Mouse (Mus musculus) lung, postnatal 0 days (tissue): ENCODE data around the gene Hsd11b2. TPM values are rescaled to one million over a fixed set of nuclear protein-coding genes. Genes with fewer than 3 reads are reported as not detected.

Experiments used
- ATAC-seq: fragments of 200-750 bp; cut with Nextera tagmentation; 2 replicates; pipeline ENCODE4 v1.8.0; 2017; ENCODE audit warnings: moderate library complexity
- DNase-seq: peaks from one replicate; pipeline ENCODE4 v3.0.0-alpha.2; 2016; ENCODE audit warnings: low spot score
- H3K27ac ChIP-seq: fragments of 300-500 bp; sonication (generic); 2 replicates; pipeline ENCODE4 v1.5.1; 2014; ENCODE audit warnings: antibody characterized with exemption, mild to moderate bottlenecking, low read length, mixed read lengths
- H3K27me3 ChIP-seq: fragments of 300-500 bp; sonication (generic); replicated peaks from 2 replicates; pipeline ENCODE4 v1.6.1; 2014; ENCODE audit warnings: low read length, mixed read lengths; ENCODE audit not compliant: insufficient read depth
- H3K36me3 ChIP-seq: fragments of 300-500 bp; sonication (generic); 2 replicates; pipeline ENCODE4 v1.6.1; 2014; ENCODE audit warnings: low read length, mixed read lengths; ENCODE audit not compliant: insufficient read depth
- H3K4me1 ChIP-seq: fragments of 300-500 bp; sonication (generic); 2 replicates; pipeline ENCODE4 v1.6.1; 2014; ENCODE audit warnings: antibody characterized with exemption, low read depth, low read length, mixed read lengths; ENCODE audit not compliant: insufficient read depth
- H3K4me2 ChIP-seq: fragments of 300-500 bp; sonication (generic); replicated peaks from 2 replicates; pipeline ENCODE4 v1.6.1; 2014; ENCODE audit warnings: low read depth, mild to moderate bottlenecking, low read length, moderate library complexity, mixed read lengths
- H3K4me3 ChIP-seq: fragments of 300-500 bp; sonication (generic); 2 replicates; pipeline ENCODE4 v1.5.1; 2014; ENCODE audit warnings: low read depth, low read length
- H3K9ac ChIP-seq: fragments of 300-500 bp; sonication (generic); replicated peaks from 2 replicates; pipeline ENCODE4 v1.6.1; 2014; ENCODE audit warnings: low read depth, mild to moderate bottlenecking
- H3K9me3 ChIP-seq: fragments of 300-500 bp; sonication (generic); 2 replicates; pipeline ENCODE4 v1.6.1; 2016; ENCODE audit warnings: low read length, mixed read lengths
- CTCF ChIP-seq: IDR thresholded peaks from 2 replicates; pipeline ENCODE4 v1.5.1; 2016; ENCODE audit warnings: antibody characterized with exemption, mild to moderate bottlenecking
- EP300 ChIP-seq: IDR thresholded peaks from 2 replicates; pipeline ENCODE4 v1.6.1; 2016; ENCODE audit warnings: antibody characterized with exemption, mild to moderate bottlenecking, control low read depth
- WGBS: fragments of 180-500 bp; shearing (Covaris S2); extraction: QIAGEN DNeasy Blood & Tissue Kit; methylation state at CpG from one replicate; pipeline ENCODE4 v1.1.7; 2014; 5-methylcytosine and 5-hydroxymethylcytosine counted together
- polyA plus RNA-seq: library from polyadenylated mRNA; unstranded; fragments of >200 nt; fragmentation: Nextera tagmentation; extraction: Ambion mirVana; gene quantifications from 2 replicates; pipeline ENCODE4 v1.2.1, GENCODE M21; 2015

Hsd11b2 gene
- polyA plus RNA-seq, 1 experiment from 2014 or later, result 1.8 TPM

- Histone ChIP-seq H3K4me1 (peaks cover 17% of the 10 kb centered on the region; the same call in 1 of the 2 replicates), H3K27me3 (no peaks in the 10 kb centered on the region)
- WGBS, result 91% methylated on average over 8 of the region's 8 CpGs
Observed at GRCm38 (mm10) chr8:105475742-105476141, 42.8 kb upstream of the Hsd11b2 start.

GRCm38 (mm10) chr8:105476161-105476560, 42.4 kb upstream of the Hsd11b2 start:
- H3K27me3 ChIP-seq, result no peaks in the 10 kb centered on the region
- peaks cover 17% of the 10 kb centered on the region; the same call in 1 of the 2 replicates for H3K4me1 ChIP-seq
- H3K27ac ChIP-seq, result no peak overlapping the region
- ATAC-seq (no peak), DNase-seq (no peak)
- TF ChIP-seq CTCF (no peak), EP300 (no peak)
- no peak overlapping the region for H3K4me3 ChIP-seq
- H3K4me2 ChIP-seq, result no peak overlapping the region
- no peaks in the 10 kb centered on the region for H3K9me3 ChIP-seq
- no peak overlapping the region for H3K9ac ChIP-seq
- no peaks in the 10 kb centered on the region; the same call in 1 of the 2 replicates for H3K36me3 ChIP-seq
- WGBS, result 92% methylated on average over 7 of the region's 7 CpGs

More at GRCm38 (mm10) chr8:105475742-105476141, 42.8 kb upstream of the Hsd11b2 start:
- ATAC-seq (no peak), DNase-seq (no peak)
- Histone ChIP-seq H3K9ac (no peak overlapping the region), H3K4me3 (no peak overlapping the region), H3K27ac (peak overlapping the region; percentile 68; the same call in 1 of the 2 replicates), H3K9me3 (no peaks in the 10 kb centered on the region), H3K36me3 (no peaks in the 10 kb centered on the region; the same call in 1 of the 2 replicates), H3K4me2 (no peak overlapping the region)
- TF ChIP-seq EP300, result no peak
- no peak for TF ChIP-seq CTCF

- 0 out of 2 replicates have a peak, but pooled peaks have one; percentile 9 for ATAC-seq
- H3K4me1 ChIP-seq, result peaks cover 17% of the 10 kb centered on the region; the same call in 1 of the 2 replicates
- H3K4me3 ChIP-seq, result no peak overlapping the region
- TF ChIP-seq EP300 (no peak), CTCF (peak; percentile 96)
- no peak overlapping the region for H3K27ac ChIP-seq
- 45% methylated on average over 25 of the region's 25 CpGs for WGBS
- peak; percentile 71 for DNase-seq
- H3K9ac ChIP-seq, result no peak overlapping the region
- no peak overlapping the region for H3K4me2 ChIP-seq
- no peaks in the 10 kb centered on the region; the same call in 1 of the 2 replicates for H3K36me3 ChIP-seq
- no peaks in the 10 kb centered on the region for H3K27me3 ChIP-seq
- no peaks in the 10 kb centered on the region for H3K9me3 ChIP-seq
Observed at GRCm38 (mm10) chr8:105476628-105477413, 41.7 kb upstream of the Hsd11b2 start.

- DNase-seq (no peak), ATAC-seq (no peak)
- no peak overlapping the region for H3K27ac ChIP-seq
- peaks cover 17% of the 10 kb centered on the region; the same call in 1 of the 2 replicates for H3K4me1 ChIP-seq
- H3K9me3 ChIP-seq, result no peaks in the 10 kb centered on the region
- no peak overlapping the region for H3K4me2 ChIP-seq
- no peaks in the 10 kb centered on the region for H3K27me3 ChIP-seq
- TF ChIP-seq EP300 (no peak), CTCF (no peak)
- no peak overlapping the region for H3K4me3 ChIP-seq
- no peaks in the 10 kb centered on the region; the same call in 1 of the 2 replicates for H3K36me3 ChIP-seq
- H3K9ac ChIP-seq, result no peak overlapping the region
- 66% methylated on average over 3 of the region's 3 CpGs for WGBS
Observed at GRCm38 (mm10) chr8:105477792-105478191, 40.8 kb upstream of the Hsd11b2 start.

- no peak for DNase-seq
- H3K4me2 ChIP-seq, result no peak overlapping the region
- no peak overlapping the region for H3K27ac ChIP-seq
- no peaks in the 10 kb centered on the region for H3K9me3 ChIP-seq
- 45% methylated on average over 2 of the region's 2 CpGs for WGBS
- no peaks in the 10 kb centered on the region for H3K27me3 ChIP-seq
- ATAC-seq, result no peak
- H3K4me1 ChIP-seq, result no peaks in the 10 kb centered on the region
- no peaks in the 10 kb centered on the region for H3K36me3 ChIP-seq
- no peak overlapping the region for H3K9ac ChIP-seq
- no peak overlapping the region for H3K4me3 ChIP-seq
- TF ChIP-seq CTCF, result no peak
- no peak for TF ChIP-seq EP300
Observed at GRCm38 (mm10) chr8:105481013-105481412, 37.5 kb upstream of the Hsd11b2 start.

- no peak overlapping the region for H3K4me2 ChIP-seq
- no peak overlapping the region for H3K9ac ChIP-seq
- no peaks in the 10 kb centered on the region for H3K27me3 ChIP-seq
- H3K4me1 ChIP-seq, result no peaks in the 10 kb centered on the region
- H3K27ac ChIP-seq, result no peak overlapping the region
- DNase-seq (peak; percentile 70), ATAC-seq (no peak)
- no peaks in the 10 kb centered on the region for H3K9me3 ChIP-seq
- H3K36me3 ChIP-seq, result no peaks in the 10 kb centered on the region
- WGBS, result 75% methylated on average over 6 of the region's 6 CpGs
- TF ChIP-seq CTCF (peak; percentile 83), EP300 (no peak)
- H3K4me3 ChIP-seq, result no peak overlapping the region
Observed at GRCm38 (mm10) chr8:105481453-105481852, 37.1 kb upstream of the Hsd11b2 start.
